Mouse (Mus musculus) midbrain, embryonic 11.5 days (tissue): ENCODE data around the gene Faf1. TPM values are rescaled to one million over a fixed set of nuclear protein-coding genes. Genes with fewer than 3 reads are reported as not detected.

Source experiments
- ATAC-seq: fragments of 200-750 bp; cut with Nextera tagmentation; 2 replicates; pipeline ENCODE4 v1.8.0; 2017; ENCODE audit warnings: moderate TSS enrichment, moderate library complexity; ENCODE audit not compliant: low FRiP score
- DNase-seq: peaks from one replicate; pipeline ENCODE4 v3.0.0; 2015; ENCODE audit warnings: low spot score; ENCODE audit errors: missing footprints
- H3K27ac ChIP-seq: fragments of 300-500 bp; sonication (generic); 2 replicates; pipeline ENCODE4 v1.5.1; 2014; ENCODE audit warnings: low read depth, low read length
- H3K27me3 ChIP-seq: fragments of 300-500 bp; sonication (generic); 2 replicates; pipeline ENCODE4 v1.6.1; 2014; ENCODE audit warnings: mild to moderate bottlenecking, low read length, moderate library complexity, mixed read lengths; ENCODE audit not compliant: control insufficient read depth, insufficient read depth
- H3K36me3 ChIP-seq: fragments of 300-500 bp; sonication (generic); 2 replicates; pipeline ENCODE4 v1.6.1; 2014; ENCODE audit warnings: mild to moderate bottlenecking, low read length, moderate library complexity, mixed read lengths; ENCODE audit not compliant: control insufficient read depth, insufficient read depth
- H3K4me1 ChIP-seq: fragments of 300-500 bp; sonication (generic); 2 replicates; pipeline ENCODE4 v1.6.1; 2014; ENCODE audit warnings: low read length; ENCODE audit not compliant: control insufficient read depth, insufficient read depth
- H3K4me2 ChIP-seq: fragments of 300-500 bp; sonication (generic); 2 replicates; pipeline ENCODE4 v1.6.1; 2014; ENCODE audit warnings: mild to moderate bottlenecking, moderate library complexity
- H3K4me3 ChIP-seq: fragments of 300-500 bp; sonication (generic); 2 replicates; pipeline ENCODE4 v1.5.1; 2014; ENCODE audit warnings: low read depth, low read length
- H3K9ac ChIP-seq: fragments of 300-500 bp; sonication (generic); 2 replicates; pipeline ENCODE4 v1.6.1; 2014; ENCODE audit warnings: low read length
- H3K9me3 ChIP-seq: fragments of 300-500 bp; sonication (generic); 2 replicates; pipeline ENCODE4 v1.6.1; 2016; ENCODE audit warnings: low read length; ENCODE audit not compliant: control insufficient read depth
- WGBS: fragments of 180-500 bp; shearing (Covaris S2); extraction: QIAGEN DNeasy Blood & Tissue Kit; methylation state at CpG from one replicate; pipeline ENCODE4 v1.1.7; 2014; 5-methylcytosine and 5-hydroxymethylcytosine counted together
- polyA plus RNA-seq: library from polyadenylated mRNA; unstranded; fragments of >200 nt; fragmentation: Nextera tagmentation; extraction: Ambion mirVana; gene quantifications from 2 replicates; pipeline ENCODE4 v1.2.1, GENCODE M21; 2014

The Faf1 gene
- polyA plus RNA-seq, 1 experiment from 2014 or later = 42.4 TPM

DNA sequence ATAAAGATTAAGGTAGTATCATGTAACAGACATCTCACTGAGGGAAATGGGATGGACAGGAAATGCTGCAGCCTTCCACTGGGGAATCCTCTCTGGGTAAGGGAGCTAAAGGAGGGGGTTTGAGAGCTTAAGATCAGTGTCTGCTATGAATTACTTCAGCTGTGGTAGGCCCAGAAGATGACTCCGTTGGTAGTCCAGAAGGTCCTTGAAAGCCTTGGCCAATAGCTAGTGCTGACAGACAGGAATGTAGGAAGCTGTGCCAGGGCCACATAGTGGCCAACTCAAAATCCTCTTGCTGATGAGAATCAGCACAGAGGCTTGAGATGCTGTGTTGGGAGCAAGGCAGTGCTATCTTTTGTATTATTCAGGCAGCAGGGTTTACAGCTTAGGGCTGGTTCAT lies 59.4 kb downstream of the Faf1 start:
- DNase-seq = no peak

DNA sequence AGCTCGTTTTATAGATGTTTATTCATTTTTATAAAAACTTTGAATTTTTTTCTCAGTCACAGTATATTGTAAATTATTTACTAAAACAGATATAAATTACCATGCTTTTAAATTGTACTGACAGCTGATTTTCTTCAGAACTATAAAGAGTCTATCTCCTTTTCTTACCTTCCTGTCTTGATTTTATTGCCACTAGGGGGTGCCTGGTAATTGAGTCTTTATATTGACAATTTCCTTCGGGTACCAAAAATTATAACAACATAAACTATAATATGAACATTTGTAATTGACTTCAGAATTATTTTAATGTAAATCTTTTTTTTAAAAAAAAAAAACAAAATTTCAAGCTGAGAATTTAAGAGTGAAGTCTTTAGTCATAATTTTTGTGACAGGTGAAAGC lies 67.6 kb downstream of the Faf1 start:
- 84% methylated on average over 2 of the region's 2 CpGs for WGBS
- Histone ChIP-seq H3K4me2 (no peak overlapping the region), H3K9ac (no peak overlapping the region), H3K4me1 (no peaks in the 10 kb centered on the region), H3K27ac (no peak overlapping the region), H3K4me3 (no peak overlapping the region), H3K36me3 (no peaks in the 10 kb centered on the region), H3K9me3 (no peaks in the 10 kb centered on the region), H3K27me3 (no peaks in the 10 kb centered on the region)
- DNase-seq (no peak), ATAC-seq (no peak)

More for the DNA sequence above, 59.4 kb downstream of the Faf1 start:
- no peak overlapping the region for H3K4me3 ChIP-seq
- no peak for ATAC-seq
- H3K9ac ChIP-seq = no peak overlapping the region
- H3K36me3 ChIP-seq = no peaks in the 10 kb centered on the region
- no peak overlapping the region for H3K4me2 ChIP-seq
- H3K4me1 ChIP-seq = no peaks in the 10 kb centered on the region
- 75% methylated on average over 1 of the region's 1 CpGs for WGBS
- H3K27me3 ChIP-seq = no peaks in the 10 kb centered on the region
- H3K27ac ChIP-seq = no peak overlapping the region
- H3K9me3 ChIP-seq = no peaks in the 10 kb centered on the region

GRCm38 (mm10) chr4:109759031-109759430 lies 82.6 kb downstream of the Faf1 start:
- H3K9me3 ChIP-seq = no peaks in the 10 kb centered on the region
- no peak for ATAC-seq
- H3K27me3 ChIP-seq = no peaks in the 10 kb centered on the region
- no peak overlapping the region for H3K4me3 ChIP-seq
- peak; percentile 90 for DNase-seq
- H3K4me1 ChIP-seq = peaks cover 6% of the 10 kb centered on the region
- H3K27ac ChIP-seq = no peak overlapping the region
- no peaks in the 10 kb centered on the region for H3K36me3 ChIP-seq
- no peak overlapping the region for H3K4me2 ChIP-seq
- 24% methylated on average over 2 of the region's 2 CpGs for WGBS
- no peak overlapping the region for H3K9ac ChIP-seq

DNA sequence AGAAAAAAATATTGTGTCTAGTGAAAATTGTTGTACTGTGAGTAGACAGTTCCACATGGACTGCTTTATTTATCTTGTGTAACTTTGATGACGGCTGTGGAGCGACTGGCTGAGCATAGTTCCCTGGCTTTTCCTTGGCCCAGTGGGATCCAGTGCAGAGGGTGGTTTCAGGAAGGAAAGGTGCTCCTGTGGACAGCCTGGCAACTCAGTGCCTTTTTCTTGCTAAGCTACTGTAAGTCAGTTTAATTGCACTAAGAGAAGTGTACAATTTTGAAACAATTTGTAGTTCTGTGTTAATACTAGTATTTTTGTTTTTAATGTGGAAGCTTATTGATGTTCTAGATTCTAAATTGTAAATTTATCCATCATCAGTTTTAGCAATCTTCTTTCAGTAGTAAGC lies 83.5 kb downstream of the Faf1 start:
- WGBS = 40% methylated on average over 2 of the region's 2 CpGs
- no peak for ATAC-seq
- H3K4me3 ChIP-seq = no peak overlapping the region
- H3K9ac ChIP-seq = no peak overlapping the region
- no peaks in the 10 kb centered on the region for H3K9me3 ChIP-seq
- H3K4me2 ChIP-seq = no peak overlapping the region
- peaks cover 6% of the 10 kb centered on the region for H3K4me1 ChIP-seq
- H3K27ac ChIP-seq = no peak overlapping the region
- peak; percentile 82 for DNase-seq
- no peaks in the 10 kb centered on the region for H3K27me3 ChIP-seq
- no peaks in the 10 kb centered on the region for H3K36me3 ChIP-seq

GRCm38 (mm10) chr4:109760501-109760900 lies 84.1 kb downstream of the Faf1 start:
- peak; percentile 41 for DNase-seq
- H3K9me3 ChIP-seq = no peaks in the 10 kb centered on the region
- H3K27ac ChIP-seq = no peak overlapping the region
- H3K4me1 ChIP-seq = peaks cover 8% of the 10 kb centered on the region
- no peaks in the 10 kb centered on the region for H3K36me3 ChIP-seq
- ATAC-seq = no peak
- WGBS = 62% methylated on average over 3 of the region's 3 CpGs
- H3K4me3 ChIP-seq = no peak overlapping the region
- H3K27me3 ChIP-seq = no peaks in the 10 kb centered on the region
- no peak overlapping the region for H3K9ac ChIP-seq
- no peak overlapping the region for H3K4me2 ChIP-seq

DNA sequence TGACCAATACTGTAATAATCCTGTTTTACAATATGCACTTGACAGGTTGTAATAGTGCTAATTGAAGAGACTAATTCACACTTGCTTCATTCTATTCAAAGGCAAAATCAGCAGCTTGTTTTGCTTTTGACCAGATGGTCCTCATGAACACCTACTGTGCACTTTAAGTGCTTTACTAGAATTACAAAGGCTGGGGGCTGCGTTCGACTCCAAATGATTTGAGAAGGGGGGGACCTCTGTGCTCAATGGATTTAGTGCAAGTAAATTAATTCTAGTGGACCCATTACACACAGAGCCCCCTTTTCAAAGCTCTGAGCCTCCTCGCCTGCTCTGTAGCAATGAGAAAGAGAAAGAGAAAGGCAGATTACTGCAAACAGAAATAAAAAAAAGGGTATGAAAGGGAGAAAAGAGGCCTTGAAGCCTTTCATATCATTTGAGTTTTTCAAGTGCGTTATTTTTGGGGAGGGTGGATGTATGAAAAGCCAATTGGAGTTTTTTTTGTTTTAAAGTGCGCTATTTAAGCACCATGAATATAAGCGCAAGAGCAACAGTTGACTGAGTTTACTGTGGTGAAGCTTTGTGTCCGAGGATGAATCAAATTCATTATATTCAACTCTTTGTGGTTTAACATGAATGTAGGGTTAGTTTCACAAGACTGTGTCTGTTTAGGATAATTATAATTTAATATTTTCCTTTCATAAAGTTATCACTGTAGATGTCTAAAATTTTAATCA lies 86.5 kb downstream of the Faf1 start:
- ATAC-seq (peak; percentile 93), DNase-seq (peak; percentile 93)
- no peaks in the 10 kb centered on the region for H3K36me3 ChIP-seq
- H3K4me2 ChIP-seq = 0 out of 2 replicates have a peak overlapping the region, but pooled peaks have one; percentile 18
- peak overlapping the region; percentile 58; the same call in 1 of the 2 replicates for H3K27ac ChIP-seq
- H3K4me3 ChIP-seq = no peak overlapping the region
- WGBS = 6% methylated on average over 7 of the region's 7 CpGs
- no peak overlapping the region for H3K9ac ChIP-seq
- H3K27me3 ChIP-seq = no peaks in the 10 kb centered on the region
- H3K4me1 ChIP-seq = peaks cover 9% of the 10 kb centered on the region
- H3K9me3 ChIP-seq = no peaks in the 10 kb centered on the region

DNA sequence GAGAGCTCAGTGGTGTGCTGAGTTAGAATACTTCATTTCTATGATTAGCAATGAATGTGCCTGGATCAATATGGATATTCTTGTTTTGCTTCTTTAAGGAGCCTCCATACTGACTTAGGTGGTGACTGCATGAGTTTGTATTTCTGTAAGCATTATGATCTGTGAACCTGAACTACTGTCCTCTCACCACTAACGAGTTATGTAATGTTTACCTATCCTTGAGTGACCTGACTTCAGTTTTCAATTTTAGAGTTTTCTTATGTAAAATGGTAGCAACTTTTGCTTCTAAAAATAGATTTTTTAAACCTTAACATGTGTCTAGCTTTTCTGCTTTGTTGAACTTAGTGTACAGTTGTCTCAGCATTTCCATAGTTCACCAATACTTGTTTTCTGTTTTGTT lies 92.7 kb downstream of the Faf1 start:
- Histone ChIP-seq H3K9me3 (no peaks in the 10 kb centered on the region), H3K4me1 (peaks cover 4% of the 10 kb centered on the region; the same call in 1 of the 2 replicates), H3K27me3 (no peaks in the 10 kb centered on the region), H3K4me3 (no peak overlapping the region), H3K4me2 (no peak overlapping the region), H3K36me3 (no peaks in the 10 kb centered on the region), H3K27ac (no peak overlapping the region), H3K9ac (no peak overlapping the region)
- DNase-seq = no peak
- 81% methylated on average over 1 of the region's 1 CpGs for WGBS
- no peak for ATAC-seq

DNA sequence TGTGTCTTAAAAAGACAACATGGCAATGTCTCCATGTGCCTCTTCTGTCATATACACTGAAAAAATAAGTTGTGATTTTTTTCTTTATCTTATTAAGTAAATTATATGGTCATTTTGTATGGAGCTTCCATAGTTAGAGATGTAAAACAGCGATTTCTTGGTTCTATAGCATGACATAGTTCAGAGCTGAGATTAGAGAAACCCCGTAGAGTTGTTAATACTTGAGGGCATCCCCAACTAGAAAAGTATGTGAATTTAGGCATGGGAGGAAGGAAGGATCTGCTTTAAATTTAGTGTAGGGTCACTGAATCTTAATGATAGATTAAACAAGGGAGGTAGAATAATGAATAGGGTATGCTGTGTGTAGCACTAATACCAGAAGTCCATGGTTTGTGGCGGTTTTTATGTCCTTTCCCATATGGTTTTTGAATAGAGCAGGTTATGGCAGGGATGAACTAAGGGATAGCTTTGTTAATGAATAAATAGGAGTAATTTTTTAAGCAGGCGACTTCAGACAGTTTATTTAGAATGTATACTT lies 106.3 kb downstream of the Faf1 start:
- Histone ChIP-seq H3K9me3 (no peaks in the 10 kb centered on the region), H3K4me3 (no peak overlapping the region), H3K9ac (no peak overlapping the region), H3K36me3 (no peaks in the 10 kb centered on the region), H3K27me3 (no peaks in the 10 kb centered on the region; the same call in 1 of the 2 replicates), H3K4me2 (no peak overlapping the region), H3K4me1 (peaks cover 4% of the 10 kb centered on the region; the same call in 1 of the 2 replicates), H3K27ac (no peak overlapping the region)
- ATAC-seq (peak; percentile 40), DNase-seq (no peak)
- 48% methylated on average over 4 of the region's 4 CpGs for WGBS

DNA sequence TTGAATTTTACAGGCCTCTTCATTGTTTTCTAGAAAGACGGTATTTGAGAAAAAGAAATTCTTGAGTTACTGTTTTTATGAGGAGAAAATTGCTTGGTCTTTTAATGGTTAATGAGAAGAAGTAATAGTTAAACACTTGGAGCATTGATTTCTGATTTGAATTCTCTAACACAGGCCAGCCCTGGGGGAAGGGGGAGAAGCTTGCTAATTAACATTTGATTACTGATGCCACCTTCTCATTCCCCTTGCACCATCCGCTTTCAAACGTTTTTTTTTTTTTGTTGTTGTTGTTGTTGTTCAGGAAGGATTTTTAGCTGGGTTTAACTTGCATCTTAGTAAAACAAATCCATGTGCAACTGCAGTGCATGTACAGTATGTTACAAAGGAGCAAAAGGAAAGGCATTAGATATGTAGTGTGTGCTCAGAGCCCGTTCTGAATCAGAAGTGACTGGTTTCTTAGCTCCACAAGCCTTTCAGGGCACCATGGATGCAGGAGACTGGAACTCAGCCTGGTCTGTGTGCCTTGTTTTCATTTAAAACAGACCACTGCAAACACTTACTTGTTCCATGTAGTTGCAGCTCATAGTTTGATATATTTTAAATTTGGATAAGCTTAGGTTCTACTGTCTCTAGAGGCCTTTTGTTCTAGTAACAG lies 113.1 kb downstream of the Faf1 start:
- 36% methylated on average over 4 of the region's 4 CpGs for WGBS
- Histone ChIP-seq H3K27ac (no peak overlapping the region), H3K9ac (no peak overlapping the region), H3K4me3 (no peak overlapping the region), H3K27me3 (no peaks in the 10 kb centered on the region; the same call in 1 of the 2 replicates), H3K36me3 (no peaks in the 10 kb centered on the region), H3K9me3 (no peaks in the 10 kb centered on the region), H3K4me2 (no peak overlapping the region), H3K4me1 (no peaks in the 10 kb centered on the region)
- ATAC-seq = no peak
- DNase-seq = no peak
